Mouse (Mus musculus) erythroblast, embryonic 14.5 days (primary cell): ENCODE results near the gene Fpr3.

ENCODE experiments used
- GATA1 ChIP-seq: IDR thresholded peaks from 2 replicates; pipeline ENCODE4 v1.6.1; 2012; ENCODE audit warnings: low read length, inconsistent platforms, mixed read lengths
- TAL1 ChIP-seq: IDR thresholded peaks from 3 replicates; pipeline ENCODE4 v1.6.1; 2012; ENCODE audit warnings: low read length, inconsistent platforms, mixed read lengths

DNA sequence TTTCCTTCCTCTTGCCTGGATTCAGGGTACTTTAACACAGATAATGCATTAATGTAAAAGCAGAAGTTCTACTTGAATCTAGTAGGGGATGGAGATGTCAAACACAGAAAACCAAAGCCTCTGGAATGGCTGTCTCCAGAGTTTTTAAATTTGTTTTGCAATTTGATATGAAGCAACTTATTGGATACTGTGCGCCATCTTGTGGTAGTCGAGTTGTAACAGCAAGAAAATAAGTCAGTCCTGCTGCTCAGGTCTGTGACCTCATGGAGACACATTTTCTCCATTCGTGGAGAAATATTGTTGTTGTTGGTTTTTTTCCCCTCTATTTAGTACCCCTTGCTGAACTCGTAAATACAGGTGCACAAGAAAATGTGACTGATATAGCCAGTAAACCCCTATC lies 8.4 kb downstream of the Fpr3 start:
- TF ChIP-seq GATA1 (no peak), TAL1 (no peak)
